Mouse (Mus musculus): ENCODE data around the gene Tmem120a. TPM values are rescaled to one million over a fixed set of nuclear protein-coding genes. Genes with fewer than 3 reads are reported as not detected.

Gene Tmem120a
- total RNA-seq, 1 experiment = 38.7 TPM

- in situ Hi-C loops (cut with MboI; ENCODE audit: low sequenced_read_pairs in 2 of 2, unreplicated experiment in 2 of 2) = no loop called here
- no peak for TF ChIP-seq ZC3H11A (IDR thresholded peaks at IDR 0.05; ENCODE audit: borderline replicate concordance, low read depth, low read length)
- no peak for TF ChIP-seq MAFK (IDR thresholded peaks at IDR 0.05; ENCODE audit: insufficient read depth, low read depth, low read length)
- no peak for TF ChIP-seq ZNF384 (IDR thresholded peaks at IDR 0.05; ENCODE audit: low read depth, low read length)
- no peak for TF ChIP-seq CHD2 (IDR thresholded peaks at IDR 0.05; ENCODE audit: low read depth, low read length)
- peaks cover 49% of the 10 kb centered on the region for H3K36me3 ChIP-seq (ENCODE audit: control insufficient read depth, insufficient read depth, low read length, poor library complexity, severe bottlenecking)
- H3K27ac ChIP-seq (ENCODE audit: insufficient read depth, low read depth, low read length, poor library complexity, severe bottlenecking) = no peak overlapping the region
- no peak overlapping the region for H3K4me3 ChIP-seq (ENCODE audit: insufficient read depth in 1 of 2, low read depth in 1 of 2, low read length in 2 of 2, poor library complexity in 1 of 2, severe bottlenecking in 1 of 2)
- DNase-seq (ENCODE audit: low read depth, low spot score) = no peak
- H3K9ac ChIP-seq (ENCODE audit: insufficient read depth, low read depth, low read length, poor library complexity, severe bottlenecking) = no peak overlapping the region
- H3K4me1 ChIP-seq (ENCODE audit: control insufficient read depth in 2 of 2, insufficient read depth in 2 of 2, low read length in 2 of 2, poor library complexity in 1 of 2) = peaks cover under 1 to 20% of the 10 kb centered on the region in 2 experiments; a peak in 3 of 4 replicates
- no peaks in the 10 kb centered on the region for H3K9me3 ChIP-seq (ENCODE audit: control insufficient read depth, insufficient read depth, low read depth, low read length)
Observed at GRCm38 (mm10) chr5:135729351-135729750, 14.9 kb downstream of the Tmem120a start.

DNA sequence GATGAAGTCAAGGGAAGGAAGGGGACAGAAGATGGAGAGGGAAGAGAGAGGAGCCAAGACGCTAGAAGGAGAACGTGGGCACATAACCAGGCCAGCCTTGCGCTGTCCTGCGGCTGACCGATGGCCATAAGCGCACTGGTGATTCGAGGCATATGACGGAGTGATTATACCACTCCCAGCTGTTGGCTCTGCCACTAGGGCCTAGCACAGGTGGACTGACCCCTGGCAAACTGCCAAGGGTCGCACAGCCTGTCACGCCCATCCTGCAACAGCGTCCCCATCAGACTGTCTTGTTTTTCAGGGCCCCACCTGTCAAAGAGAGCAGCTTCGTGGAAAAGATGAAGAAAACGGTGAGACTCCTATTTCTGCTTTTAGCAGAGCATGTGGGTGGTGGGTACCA lies 15.9 kb downstream of the Tmem120a start:
- Histone ChIP-seq H3K36me3 (ENCODE audit: control insufficient read depth, insufficient read depth, low read length, poor library complexity, severe bottlenecking) (peaks cover 43% of the 10 kb centered on the region), H3K4me3 (ENCODE audit: insufficient read depth in 1 of 2, low read depth in 1 of 2, low read length in 2 of 2, poor library complexity in 1 of 2, severe bottlenecking in 1 of 2) (no peak overlapping the region), H3K9ac (ENCODE audit: insufficient read depth, low read depth, low read length, poor library complexity, severe bottlenecking) (no peak overlapping the region), H3K9me3 (ENCODE audit: control insufficient read depth, insufficient read depth, low read depth, low read length) (no peaks in the 10 kb centered on the region), H3K4me1 (ENCODE audit: control insufficient read depth in 2 of 2, insufficient read depth in 2 of 2, low read length in 2 of 2, poor library complexity in 1 of 2) (peaks cover 0 to 18% of the 10 kb centered on the region in 2 experiments; a peak in 2 of 4 replicates), H3K27ac (ENCODE audit: insufficient read depth, low read depth, low read length, poor library complexity, severe bottlenecking) (no peak overlapping the region)
- DNase-seq (ENCODE audit: low read depth, low spot score) = no peak
- TF ChIP-seq MAFK (IDR thresholded peaks at IDR 0.05; ENCODE audit: insufficient read depth, low read depth, low read length) (no peak), ZC3H11A (IDR thresholded peaks at IDR 0.05; ENCODE audit: borderline replicate concordance, low read depth, low read length) (no peak), HCFC1 (IDR thresholded peaks at IDR 0.05; ENCODE audit: borderline replicate concordance, insufficient read depth, low read length) (no peak), ZNF384 (IDR thresholded peaks at IDR 0.05; ENCODE audit: low read depth, low read length) (no peak), CHD2 (IDR thresholded peaks at IDR 0.05; ENCODE audit: low read depth, low read length) (no peak)
- in situ Hi-C loops (cut with MboI; ENCODE audit: low sequenced_read_pairs in 2 of 2, unreplicated experiment in 2 of 2) = no loop called here

DNA sequence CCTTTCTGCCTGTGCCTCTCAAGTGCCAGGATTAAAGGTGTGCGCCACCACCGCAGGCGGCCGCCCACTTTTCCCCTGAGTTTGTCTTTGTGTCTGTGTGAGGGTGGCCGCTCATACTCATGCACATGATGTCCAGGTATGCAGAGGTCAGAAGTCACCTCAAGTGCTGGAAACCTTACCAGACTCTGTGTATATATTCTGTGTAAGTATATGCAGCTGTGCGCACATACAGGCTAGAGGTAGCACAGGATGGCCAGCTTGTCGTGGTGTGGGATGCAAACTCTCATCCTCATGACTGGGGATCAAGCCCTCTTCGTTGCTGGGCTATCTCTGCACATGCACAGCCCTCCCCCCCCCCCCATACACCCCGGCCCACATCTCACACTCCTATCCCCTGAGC lies 16.4 kb downstream of the Tmem120a start:
- Histone ChIP-seq H3K27ac (ENCODE audit: insufficient read depth, low read depth, low read length, poor library complexity, severe bottlenecking) (no peak overlapping the region), H3K4me1 (ENCODE audit: control insufficient read depth in 2 of 2, insufficient read depth in 2 of 2, low read length in 2 of 2, poor library complexity in 1 of 2) (peaks cover 0 to 16% of the 10 kb centered on the region in 2 experiments; a peak in 2 of 4 replicates), H3K4me3 (ENCODE audit: insufficient read depth in 1 of 2, low read depth in 1 of 2, low read length in 2 of 2, poor library complexity in 1 of 2, severe bottlenecking in 1 of 2) (no peak overlapping the region), H3K9me3 (ENCODE audit: control insufficient read depth, insufficient read depth, low read depth, low read length) (no peaks in the 10 kb centered on the region), H3K9ac (ENCODE audit: insufficient read depth, low read depth, low read length, poor library complexity, severe bottlenecking) (no peak overlapping the region), H3K36me3 (ENCODE audit: control insufficient read depth, insufficient read depth, low read length, poor library complexity, severe bottlenecking) (peaks cover 41% of the 10 kb centered on the region)
- TF ChIP-seq ZC3H11A (IDR thresholded peaks at IDR 0.05; ENCODE audit: borderline replicate concordance, low read depth, low read length) (no peak), CHD2 (IDR thresholded peaks at IDR 0.05; ENCODE audit: low read depth, low read length) (no peak), ZNF384 (IDR thresholded peaks at IDR 0.05; ENCODE audit: low read depth, low read length) (no peak), HCFC1 (IDR thresholded peaks at IDR 0.05; ENCODE audit: borderline replicate concordance, insufficient read depth, low read length) (no peak), MAFK (IDR thresholded peaks at IDR 0.05; ENCODE audit: insufficient read depth, low read depth, low read length) (no peak)
- in situ Hi-C loops (cut with MboI; ENCODE audit: low sequenced_read_pairs in 2 of 2, unreplicated experiment in 2 of 2) = no loop called here
- no peak for DNase-seq (ENCODE audit: low read depth, low spot score)

DNA sequence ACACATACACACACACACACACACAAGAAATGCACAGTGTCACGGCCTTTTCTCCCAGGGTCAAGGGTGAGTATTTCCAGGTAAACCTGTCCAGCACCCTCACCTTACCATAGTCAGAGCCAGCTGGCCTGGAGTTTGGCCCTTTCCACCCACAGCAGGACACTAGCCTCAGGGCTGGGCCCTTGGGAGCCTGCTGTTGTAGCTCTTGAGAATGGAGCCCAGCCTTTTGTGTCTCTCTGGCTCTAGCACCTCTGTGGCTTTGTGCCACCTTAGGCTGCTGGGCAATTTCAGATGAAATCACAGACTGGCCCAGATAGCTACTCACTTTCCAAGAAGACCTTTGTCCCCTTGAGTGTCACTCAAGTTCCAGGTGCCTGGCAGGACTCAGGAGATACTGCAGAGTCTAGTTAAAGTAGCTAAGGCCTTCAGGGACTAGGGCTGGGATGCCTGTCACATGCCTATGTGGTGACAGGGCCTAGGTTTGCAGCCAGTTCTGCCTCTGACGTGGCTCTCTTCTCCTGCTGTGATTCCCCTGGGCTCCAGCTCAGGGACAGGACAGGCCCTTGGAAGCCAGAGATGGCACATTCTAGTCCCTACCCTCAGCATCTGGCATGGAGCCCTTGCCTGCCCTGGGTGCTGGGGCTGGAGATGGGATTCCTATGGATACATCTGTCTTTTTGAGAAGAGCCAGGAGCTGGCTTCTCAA lies 17.5 kb downstream of the Tmem120a start:
- in situ Hi-C loops (cut with MboI; ENCODE audit: low sequenced_read_pairs in 2 of 2, unreplicated experiment in 2 of 2) = no loop called here
- no peak overlapping the region for H3K9ac ChIP-seq (ENCODE audit: insufficient read depth, low read depth, low read length, poor library complexity, severe bottlenecking)
- H3K9me3 ChIP-seq (ENCODE audit: control insufficient read depth, insufficient read depth, low read depth, low read length) = no peaks in the 10 kb centered on the region
- peaks cover 0 to 16% of the 10 kb centered on the region in 2 experiments; a peak in 2 of 4 replicates for H3K4me1 ChIP-seq (ENCODE audit: control insufficient read depth in 2 of 2, insufficient read depth in 2 of 2, low read length in 2 of 2, poor library complexity in 1 of 2)
- H3K4me3 ChIP-seq (ENCODE audit: insufficient read depth in 1 of 2, low read depth in 1 of 2, low read length in 2 of 2, poor library complexity in 1 of 2, severe bottlenecking in 1 of 2) = no peak overlapping the region
- TF ChIP-seq HCFC1 (IDR thresholded peaks at IDR 0.05; ENCODE audit: borderline replicate concordance, insufficient read depth, low read length) = no peak
- no peak for TF ChIP-seq CHD2 (IDR thresholded peaks at IDR 0.05; ENCODE audit: low read depth, low read length)
- no peak for TF ChIP-seq ZC3H11A (IDR thresholded peaks at IDR 0.05; ENCODE audit: borderline replicate concordance, low read depth, low read length)
- no peak for TF ChIP-seq MAFK (IDR thresholded peaks at IDR 0.05; ENCODE audit: insufficient read depth, low read depth, low read length)
- no peak for TF ChIP-seq ZNF384 (IDR thresholded peaks at IDR 0.05; ENCODE audit: low read depth, low read length)
- no peak for DNase-seq (ENCODE audit: low read depth, low spot score)
- H3K27ac ChIP-seq (ENCODE audit: insufficient read depth, low read depth, low read length, poor library complexity, severe bottlenecking) = no peak overlapping the region
- H3K36me3 ChIP-seq (ENCODE audit: control insufficient read depth, insufficient read depth, low read length, poor library complexity, severe bottlenecking) = peaks cover 30% of the 10 kb centered on the region

Measured in ES-E14 (cell line).